Comparison of ENCODE assay signal across 8 mouse cellular contexts in genomic region chr17:46553926-46554325, GRCm38 (mm10). TPM values are rescaled to one million over a fixed set of nuclear protein-coding genes. Genes with fewer than 3 reads are reported as not detected.
A peak's percentile ranks its signal among the peaks of the same experiment; 100 is the strongest.
DNase-seq lines count a peak whose midpoint lies in the region; ATAC-seq and TF ChIP-seq lines count a peak whose summit lies in the region.

No protein-coding gene starts in this region.

- H3K9me3 ChIP-seq in heart, embryonic 11.5 days (replicated peaks; ENCODE audit: control insufficient read depth, low read length) = no peaks in the 10 kb centered on the region
- no peaks in the 10 kb centered on the region for H3K9me3 ChIP-seq in hindbrain, embryonic 11.5 days (ENCODE audit: control insufficient read depth, low read length)
- H3K9me3 ChIP-seq in midbrain, embryonic 11.5 days (ENCODE audit: control insufficient read depth, low read length) = no peaks in the 10 kb centered on the region

- H3K36me3 ChIP-seq in heart, embryonic 11.5 days (ENCODE audit: control insufficient read depth, insufficient read depth, low read length) = peaks cover 25% of the 10 kb centered on the region
- peaks cover 14% of the 10 kb centered on the region; the same call in 1 of the 2 replicates for H3K36me3 ChIP-seq in hindbrain, embryonic 11.5 days (ENCODE audit: control insufficient read depth, insufficient read depth, low read length)
- peaks cover 19% of the 10 kb centered on the region for H3K36me3 ChIP-seq in midbrain, embryonic 11.5 days (ENCODE audit: control insufficient read depth, insufficient read depth, low read length)

- no peak for TF ChIP-seq POLR2A in bone marrow macrophage, adult 2 months (IDR thresholded peaks at IDR 0.05; ENCODE audit: borderline replicate concordance, low read depth, low read length)

- no peak for ATAC-seq in heart, embryonic 11.5 days (replicated peaks; ENCODE audit: insufficient number of reproducible peaks, low FRiP score, low TSS enrichment)
- ATAC-seq in hindbrain, embryonic 11.5 days (ENCODE audit: low FRiP score) = no peak
- ATAC-seq in midbrain, embryonic 11.5 days (ENCODE audit: low FRiP score) = no peak

- WGBS in heart, embryonic 11.5 days (ENCODE audit: insufficient replicate concordance) = 44% methylated on average over 3 of the region's 3 CpGs
- 68% methylated on average over 3 of the region's 3 CpGs for WGBS in hindbrain, embryonic 11.5 days
- WGBS in midbrain, embryonic 11.5 days = 75% methylated on average over 3 of the region's 3 CpGs

- H3K9ac ChIP-seq in heart, embryonic 11.5 days (ENCODE audit: low read depth, low read length) = peak overlapping the region; percentile 100
- 0 out of 2 replicates have a peak overlapping the region, but pooled peaks have one; percentile 23 for H3K9ac ChIP-seq in hindbrain, embryonic 11.5 days (ENCODE audit: low read depth, low read length)
- H3K9ac ChIP-seq in midbrain, embryonic 11.5 days (ENCODE audit: low read length) = peak overlapping the region; percentile 96

- TF ChIP-seq CTCF in bone marrow macrophage, adult 2 months (IDR thresholded peaks at IDR 0.05; ENCODE audit: low read depth, low read length) = no peak

- peak overlapping the region; percentile 92 for H3K4me3 ChIP-seq in heart, embryonic 11.5 days (ENCODE audit: low read depth, low read length)
- peak overlapping the region; percentile 88; the same call in 1 of the 2 replicates for H3K4me3 ChIP-seq in bone marrow macrophage, adult 2 months (ENCODE audit: insufficient read depth, low read length)
- H3K4me3 ChIP-seq in hindbrain, embryonic 11.5 days (ENCODE audit: low read depth, low read length) = peak overlapping the region; percentile 87
- peak overlapping the region; percentile 98 for H3K4me3 ChIP-seq in midbrain, embryonic 11.5 days (ENCODE audit: low read depth, low read length)

- H3K4me2 ChIP-seq in heart, embryonic 11.5 days = peak overlapping the region; percentile 82
- H3K4me2 ChIP-seq in hindbrain, embryonic 11.5 days (replicated peaks; ENCODE audit: low read depth, low read length) = peak overlapping the region; percentile 94
- H3K4me2 ChIP-seq in midbrain, embryonic 11.5 days = peak overlapping the region; percentile 91

- no peaks in the 10 kb centered on the region for H3K27me3 ChIP-seq in heart, embryonic 11.5 days (ENCODE audit: control insufficient read depth, insufficient read depth, low read length)
- no peaks in the 10 kb centered on the region for H3K27me3 ChIP-seq in hindbrain, embryonic 11.5 days (ENCODE audit: control insufficient read depth, insufficient read depth, low read length)
- H3K27me3 ChIP-seq in midbrain, embryonic 11.5 days (ENCODE audit: control insufficient read depth, insufficient read depth, low read length) = no peaks in the 10 kb centered on the region

- peaks cover 30% of the 10 kb centered on the region for H3K4me1 ChIP-seq in heart, embryonic 11.5 days (ENCODE audit: control insufficient read depth, insufficient read depth, low read length)
- H3K4me1 ChIP-seq in bone marrow macrophage, adult 2 months (ENCODE audit: control insufficient read depth, insufficient read depth, low read length) = peaks cover 28% of the 10 kb centered on the region
- H3K4me1 ChIP-seq in hindbrain, embryonic 11.5 days (replicated peaks; ENCODE audit: control insufficient read depth, insufficient read depth, low read length) = peaks cover 17% of the 10 kb centered on the region
- peaks cover 26% of the 10 kb centered on the region for H3K4me1 ChIP-seq in midbrain, embryonic 11.5 days (ENCODE audit: control insufficient read depth, insufficient read depth, low read length)

- no peak for DNase-seq in heart, postnatal 25 days (ENCODE audit: low spot score)
- no peak for DNase-seq in hindbrain, embryonic 11.5 days (ENCODE audit: low spot score)
- DNase-seq in midbrain, embryonic 11.5 days (ENCODE audit: low spot score, missing footprints) = no peak
- DNase-seq in left cerebral cortex, postnatal 4 days = no peak
- no peak for DNase-seq in left cerebral cortex, adult 18-20 months (ENCODE audit: low spot score in 2 of 2)
- no peak for DNase-seq in cerebellum, adult 18-20 months

- H3K27ac ChIP-seq in heart, embryonic 11.5 days (ENCODE audit: low read depth, low read length) = peak overlapping the region; percentile 98
- no peak overlapping the region for H3K27ac ChIP-seq in bone marrow macrophage, adult 2 months (ENCODE audit: insufficient read depth, low read depth, low read length)
- no peak overlapping the region for H3K27ac ChIP-seq in hindbrain, embryonic 11.5 days (ENCODE audit: low read depth, low read length)
- H3K27ac ChIP-seq in midbrain, embryonic 11.5 days (ENCODE audit: low read depth, low read length) = no peak overlapping the region

- intact Hi-C loops in heart, postnatal 25 days (cut with DNase I) = loop anchor here (5.0 kb wide), 1 partner anchor 172 kb away; the partner anchor contains the start of gene Zfp318
- intact Hi-C loops in left cerebral cortex, postnatal 4 days (cut with DNase I) = loop anchor here (10.0 kb wide), 1 partner anchor 91 kb away; the partner anchor contains the start of genes Klc4 and Mrpl2

RNA-seq across cellular contexts. Expression of gene Srf, which starts 2.0 kb away (rescaled TPM):
- polyA plus RNA-seq in heart, embryonic 11.5 days (2014; fragmentation: Nextera tagmentation; extraction: Ambion mirVana) = 14.6 and 15.0 TPM in 2 replicates
- 10 to 100 TPM; 98.7 to 99.3 TPM for total RNA-seq in heart, postnatal 25 days (2021)
- polyA plus RNA-seq in bone marrow macrophage, adult 2 months (2012; ENCODE audit: insufficient read depth, insufficient read length, missing spikeins) = 28.9 and 44.2 TPM in 2 replicates
- 5.1 and 8.2 TPM in 2 replicates for polyA plus RNA-seq in hindbrain, embryonic 11.5 days (2014; fragmentation: Nextera tagmentation; extraction: Ambion mirVana)
- polyA plus RNA-seq in midbrain, embryonic 11.5 days (2014; fragmentation: Nextera tagmentation; extraction: Ambion mirVana) = 3.6 and 6.0 TPM in 2 replicates
- 10 to 100 TPM; 55.2 to 58.1 TPM for total RNA-seq in left cerebral cortex, postnatal 4 days (2021)
- total RNA-seq in left cerebral cortex, adult 18-20 months (2021) = 10 to 100 TPM; 70.4 to 77.9 TPM

RNA-seq across cellular contexts. Expression of gene Cul9, which starts 7.7 kb away (rescaled TPM):
- polyA plus RNA-seq in heart, embryonic 11.5 days (2014; fragmentation: Nextera tagmentation; extraction: Ambion mirVana) = 2.5 and 4.4 TPM in 2 replicates
- 10 to 100 TPM; 19.4 to 19.5 TPM for total RNA-seq in heart, postnatal 25 days (2021)
- polyA plus RNA-seq in bone marrow macrophage, adult 2 months (2012; ENCODE audit: insufficient read depth, insufficient read length, missing spikeins) = 27.7 and 46.3 TPM in 2 replicates
- polyA plus RNA-seq in hindbrain, embryonic 11.5 days (2014; fragmentation: Nextera tagmentation; extraction: Ambion mirVana) = 4.7 and 4.8 TPM in 2 replicates
- 2.6 and 4.1 TPM in 2 replicates for polyA plus RNA-seq in midbrain, embryonic 11.5 days (2014; fragmentation: Nextera tagmentation; extraction: Ambion mirVana)
- total RNA-seq in left cerebral cortex, postnatal 4 days (2021) = 10 to 100 TPM; 48.0 to 49.9 TPM
- total RNA-seq in left cerebral cortex, adult 18-20 months (2021) = 10 to 100 TPM; 61.0 to 64.5 TPM

RNA-seq across cellular contexts. Expression of gene Dnph1, which starts 57.4 kb away (rescaled TPM):
- polyA plus RNA-seq in heart, embryonic 11.5 days (2014; fragmentation: Nextera tagmentation; extraction: Ambion mirVana) = 27.9 and 28.4 TPM in 2 replicates
- total RNA-seq in heart, postnatal 25 days (2021) = 1 to 10 TPM; 1.1 to 2.4 TPM
- 5.7 and 9.0 TPM in 2 replicates for polyA plus RNA-seq in bone marrow macrophage, adult 2 months (2012; ENCODE audit: insufficient read depth, insufficient read length, missing spikeins)
- 59.7 and 64.7 TPM in 2 replicates for polyA plus RNA-seq in hindbrain, embryonic 11.5 days (2014; fragmentation: Nextera tagmentation; extraction: Ambion mirVana)
- polyA plus RNA-seq in midbrain, embryonic 11.5 days (2014; fragmentation: Nextera tagmentation; extraction: Ambion mirVana) = 71.7 and 77.2 TPM in 2 replicates
- 1 to 10 TPM; 6.0 to 7.1 TPM for total RNA-seq in left cerebral cortex, postnatal 4 days (2021)
- total RNA-seq in left cerebral cortex, adult 18-20 months (2021) = 1 to 10 TPM; 2.8 TPM

Comparison
In these comparisons a context has a peak if more than half of its experiments do, and no peak if none do; other contexts are left out.
1. H3K9ac ChIP-seq: peak in every context shown above with its lines; median percentile 100 in heart, embryonic 11.5 days; 96 in midbrain, embryonic 11.5 days; 23 in hindbrain, embryonic 11.5 days.